Mouse (Mus musculus) MEL (cell line): ENCODE results near the gene Tcl1b1. TPM values are rescaled to one million over a fixed set of nuclear protein-coding genes. Genes with fewer than 3 reads are reported as not detected.

Source experiments
- DNase-seq: peaks from one replicate; pipeline ENCODE4 v3.0.0; 2011; ENCODE audit warnings: low read depth, low spot score
- H3K27ac ChIP-seq: 2 replicates; pipeline ENCODE4 v1.5.1; 2012; ENCODE audit warnings: low read depth, mild to moderate bottlenecking, control low read depth, low read length, moderate library complexity; ENCODE audit not compliant: control insufficient read depth
- H3K27me3 ChIP-seq, 2 experiments: fragments of 150-350 bp in 1 of 2; sonication (generic) in 1 of 2; 2 replicates each; pipeline ENCODE4 v1.6.1; 2012; ENCODE audit warnings: low read length in 2 of 2, mild to moderate bottlenecking in 2 of 2, improper control_type of control experiment in 1 of 2, moderate library complexity in 1 of 2; ENCODE audit not compliant: insufficient read depth in 2 of 2, control insufficient read depth in 1 of 2
- H3K36me3 ChIP-seq, 2 experiments: 2 replicates each; pipeline ENCODE4 v1.6.1; 2012 to 2014; ENCODE audit warnings: low read length in 2 of 2, improper control_type of control experiment in 1 of 2, inconsistent platforms in 1 of 2, mild to moderate bottlenecking in 1 of 2; ENCODE audit not compliant: insufficient read depth in 2 of 2, control insufficient read depth in 1 of 2
- H3K4me1 ChIP-seq, 2 experiments: fragments of 150-350 bp in 1 of 2; sonication (generic) in 1 of 2; 2 replicates each; pipeline ENCODE4 v1.6.1; 2012; ENCODE audit warnings: low read length in 2 of 2, improper control_type of control experiment in 1 of 2, mild to moderate bottlenecking in 1 of 2; ENCODE audit not compliant: insufficient read depth in 2 of 2, control insufficient read depth in 1 of 2
- H3K4me3 ChIP-seq, 2 experiments: fragments of 150-350 bp in 1 of 2; sonication (generic) in 1 of 2; 2 replicates each; pipeline ENCODE4 v1.5.1; 2012; ENCODE audit warnings: low read depth in 2 of 2, low read length in 2 of 2, mild to moderate bottlenecking in 2 of 2, moderate library complexity in 2 of 2, control low read depth in 1 of 2, improper control_type of control experiment in 1 of 2; ENCODE audit not compliant: control insufficient read depth in 1 of 2, insufficient read depth in 1 of 2
- H3K79me2 ChIP-seq: 2 replicates; pipeline ENCODE4 v1.6.1; 2012; ENCODE audit warnings: mild to moderate bottlenecking, low read length, moderate library complexity; ENCODE audit not compliant: control insufficient read depth, poor library complexity, insufficient read depth
- H3K9ac ChIP-seq: 2 replicates; pipeline ENCODE4 v1.6.1; 2012; ENCODE audit warnings: low read depth, mild to moderate bottlenecking, control low read depth, low read length, moderate library complexity; ENCODE audit not compliant: control insufficient read depth, poor library complexity, severe bottlenecking
- H3K9me3 ChIP-seq: fragments of 150-350 bp; sonication (generic); replicated peaks from 2 replicates; pipeline ENCODE4 v1.6.1; 2012; ENCODE audit warnings: mild to moderate bottlenecking, low read length, improper control_type of control experiment, moderate library complexity; ENCODE audit not compliant: insufficient read depth
- BHLHE40 ChIP-seq: IDR thresholded peaks from 2 replicates; pipeline ENCODE4 v1.6.1; 2012; ENCODE audit warnings: low read depth, mild to moderate bottlenecking, inconsistent platforms, low read length, improper control_type of control experiment, borderline replicate concordance
- CTCF ChIP-seq, 3 experiments: IDR thresholded peaks in 2 of 3; conservative IDR thresholded peaks in 1 of 3; 2 replicates each; pipeline ENCODE4 v1.5.1; 2011 to 2012; ENCODE audit warnings: low read length in 3 of 3, low read depth in 2 of 3, mild to moderate bottlenecking in 2 of 3, improper control_type of control experiment in 1 of 3, inconsistent platforms in 1 of 3, mixed read lengths in 1 of 3, moderate library complexity in 1 of 3; ENCODE audit not compliant: control insufficient read depth in 1 of 3, insufficient read depth in 1 of 3, poor library complexity in 1 of 3, severe bottlenecking in 1 of 3
- E2F4 ChIP-seq: IDR thresholded peaks from 2 replicates; pipeline ENCODE4 v1.6.1; 2011; ENCODE audit warnings: low read depth, low read length, improper control_type of control experiment, borderline replicate concordance
- ELF1 ChIP-seq: IDR thresholded peaks from 2 replicates; pipeline ENCODE4 v1.6.1; 2014; ENCODE audit warnings: low read depth, mild to moderate bottlenecking, inconsistent platforms, low read length, improper control_type of control experiment, moderate library complexity
- EP300 ChIP-seq, 2 experiments: IDR thresholded peaks; 2 replicates each; pipeline ENCODE4 v1.6.1; 2011; ENCODE audit warnings: improper control_type of control experiment in 2 of 2, low read length in 2 of 2, low read depth in 1 of 2, mild to moderate bottlenecking in 1 of 2
- GABPA ChIP-seq: IDR thresholded peaks from 2 replicates; pipeline ENCODE4 v1.6.1; 2012; ENCODE audit warnings: low read depth, mild to moderate bottlenecking, inconsistent platforms, low read length, improper control_type of control experiment, moderate library complexity
- GATA1 ChIP-seq: IDR thresholded peaks from 2 replicates; pipeline ENCODE4 v1.6.1; 2011; ENCODE audit warnings: low read depth, low read length, improper control_type of control experiment
- MAX ChIP-seq: IDR thresholded peaks from 2 replicates; pipeline ENCODE4 v1.6.1; 2011; ENCODE audit warnings: low read length, improper control_type of control experiment
- MAZ ChIP-seq: IDR thresholded peaks from 2 replicates; pipeline ENCODE4 v1.6.1; 2012; ENCODE audit warnings: low read depth, mild to moderate bottlenecking, inconsistent platforms, low read length, improper control_type of control experiment
- MEF2A ChIP-seq: IDR thresholded peaks from 2 replicates; pipeline ENCODE4 v1.6.1; 2014; ENCODE audit warnings: low read depth, mild to moderate bottlenecking, inconsistent platforms, low read length, improper control_type of control experiment; ENCODE audit not compliant: poor library complexity, insufficient replicate concordance, severe bottlenecking; ENCODE audit errors: extremely low read depth
- MYB ChIP-seq: IDR thresholded peaks from 2 replicates; pipeline ENCODE4 v1.6.1; 2011; ENCODE audit warnings: mild to moderate bottlenecking, low read depth, low read length, improper control_type of control experiment
- MYC ChIP-seq: IDR thresholded peaks from 2 replicates; pipeline ENCODE4 v1.6.1; 2011; ENCODE audit warnings: low read depth, mild to moderate bottlenecking, low read length, improper control_type of control experiment, moderate library complexity
- NELFE ChIP-seq: IDR thresholded peaks from 2 replicates; pipeline ENCODE4 v1.6.1; 2011; ENCODE audit warnings: low read depth, low read length, improper control_type of control experiment
- NRF1 ChIP-seq: IDR thresholded peaks from 2 replicates; pipeline ENCODE4 v1.6.1; 2014; ENCODE audit warnings: low read depth, mild to moderate bottlenecking, inconsistent platforms, low read length, improper control_type of control experiment, moderate library complexity; ENCODE audit not compliant: poor library complexity, insufficient read depth, severe bottlenecking
- POLR2A ChIP-seq, 2 experiments: IDR thresholded peaks; 2 replicates each; pipeline ENCODE4 v1.6.1; 2011 to 2012; ENCODE audit warnings: low read length in 2 of 2, mild to moderate bottlenecking in 2 of 2, control low read depth in 1 of 2, improper control_type of control experiment in 1 of 2, low read depth in 1 of 2, moderate library complexity in 1 of 2; ENCODE audit not compliant: control insufficient read depth in 1 of 2, insufficient read depth in 1 of 2, poor library complexity in 1 of 2
- RAD21 ChIP-seq: IDR thresholded peaks from 2 replicates; pipeline ENCODE4 v1.6.1; 2011; ENCODE audit warnings: mild to moderate bottlenecking, low read depth, low read length, improper control_type of control experiment
- RCOR1 ChIP-seq: IDR thresholded peaks from 2 replicates; pipeline ENCODE4 v1.6.1; 2012; ENCODE audit warnings: low read depth, mild to moderate bottlenecking, inconsistent platforms, low read length, improper control_type of control experiment
- SIN3A ChIP-seq: IDR thresholded peaks from 2 replicates; pipeline ENCODE4 v1.6.1; 2012; ENCODE audit warnings: low read length, improper control_type of control experiment, inconsistent platforms
- TAL1 ChIP-seq: IDR thresholded peaks from 2 replicates; pipeline ENCODE4 v1.6.1; 2012; ENCODE audit warnings: mild to moderate bottlenecking, inconsistent platforms, low read length, moderate library complexity, mixed read lengths
- TBP ChIP-seq: IDR thresholded peaks from 2 replicates; pipeline ENCODE4 v1.8.0; 2011; ENCODE audit warnings: low read depth, low read length, improper control_type of control experiment
- UBTF ChIP-seq: IDR thresholded peaks from 2 replicates; pipeline ENCODE4 v1.6.1; 2012; ENCODE audit warnings: low read depth, mild to moderate bottlenecking, inconsistent platforms, low read length, improper control_type of control experiment, moderate library complexity, borderline replicate concordance; ENCODE audit not compliant: insufficient read depth
- ZKSCAN1 ChIP-seq: IDR thresholded peaks from 2 replicates; pipeline ENCODE4 v1.6.1; 2012; ENCODE audit warnings: low read depth, mild to moderate bottlenecking, inconsistent platforms, low read length, improper control_type of control experiment, moderate library complexity
- ZNF384 ChIP-seq: IDR thresholded peaks from 2 replicates; pipeline ENCODE4 v1.6.1; 2012; ENCODE audit warnings: low read depth, mild to moderate bottlenecking, inconsistent platforms, low read length, improper control_type of control experiment
- polyA plus RNA-seq, 2 experiments: library from polyadenylated mRNA; stranded (reverse) in 1 of 2; unstranded in 1 of 2; fragments of >175 nt in 1 of 2; fragments of >200 nt in 1 of 2; gene quantifications; 2 replicates each; pipeline versions ENCODE4 v1.2.1 to v1.2.4; 2012; ENCODE audit warnings: low replicate concordance in 2 of 2, low read depth in 1 of 2; ENCODE audit not compliant: insufficient read length in 2 of 2, insufficient read depth in 1 of 2, missing spikeins in 1 of 2
- total RNA-seq: library from RNA; depleted of rRNA; stranded (reverse); fragments of 300-350 nt; gene quantifications from 2 replicates; pipeline ENCODE4 v1.2.3, GENCODE M21; 2012

Gene Tcl1b1
- total and polyA plus RNA-seq, 3 experiments = not detected

DNA sequence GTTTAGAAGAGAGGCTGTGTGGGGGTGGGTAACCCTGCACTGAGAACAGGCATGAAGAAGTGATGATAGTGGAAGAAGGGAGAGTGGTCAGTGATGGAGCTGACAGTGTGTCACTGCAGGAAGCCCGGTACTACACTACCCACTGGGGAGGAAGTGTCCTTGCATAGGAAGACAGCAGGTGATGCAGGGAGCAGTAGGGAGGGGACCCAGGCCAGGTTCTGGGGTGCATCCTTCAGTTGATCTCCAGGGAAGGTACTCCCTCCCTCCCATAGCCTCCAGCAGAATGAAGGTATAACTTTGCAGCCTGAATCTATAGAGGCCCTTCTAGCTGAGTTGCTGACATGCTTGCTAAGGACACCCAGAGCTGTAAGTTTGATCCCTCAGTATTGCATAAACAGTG is 47.6 kb downstream of the Tcl1b1 start (continued):
- TF ChIP-seq MEF2A = no peak
- no peak for TF ChIP-seq NELFE
- TF ChIP-seq MYC = no peak
- TF ChIP-seq POLR2A (IDR thresholded peaks at IDR 0.05; ENCODE audit: control insufficient read depth in 1 of 2, insufficient read depth in 1 of 2, low read depth in 1 of 2, low read length in 2 of 2, poor library complexity in 1 of 2) = no peak
- no peak for TF ChIP-seq CTCF (IDR thresholded peaks at IDR 0.05 in 2 of 3, conservative IDR thresholded peaks at IDR 0.05 in 1 of 3; ENCODE audit: control insufficient read depth in 1 of 3, insufficient read depth in 1 of 3, low read depth in 2 of 3, low read length in 3 of 3, poor library complexity in 1 of 3, severe bottlenecking in 1 of 3)
- no peak for TF ChIP-seq RAD21

DNA sequence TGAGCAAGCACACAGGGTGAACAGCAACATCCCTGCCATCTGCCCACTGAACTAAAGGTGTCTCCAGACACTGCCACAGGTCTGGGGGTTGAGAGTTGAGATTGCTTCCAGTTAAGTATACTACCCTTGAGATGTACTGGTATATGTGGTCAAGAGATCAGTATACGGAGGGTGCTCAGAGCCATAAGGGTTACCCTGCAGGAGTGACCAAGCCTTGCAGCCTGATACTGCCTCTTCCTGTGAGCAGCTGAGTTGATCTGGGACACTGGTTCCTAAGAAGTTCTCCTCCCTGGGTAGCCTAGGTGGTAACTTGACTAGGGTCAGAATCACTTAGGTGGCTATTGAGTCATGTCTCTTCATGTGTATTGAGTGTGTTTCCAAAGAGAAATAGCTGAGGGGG is 49.0 kb downstream of the Tcl1b1 start:
- no peak overlapping the region for H3K4me3 ChIP-seq
- H3K9ac ChIP-seq = no peak overlapping the region
- no peaks in the 10 kb centered on the region for H3K36me3 ChIP-seq
- no peaks in the 10 kb centered on the region for H3K4me1 ChIP-seq
- H3K79me2 ChIP-seq = no peaks in the 10 kb centered on the region
- H3K27ac ChIP-seq = no peak overlapping the region
- DNase-seq = no peak
- no peaks in the 10 kb centered on the region for H3K27me3 ChIP-seq
- H3K9me3 ChIP-seq = no peaks in the 10 kb centered on the region
- TF ChIP-seq UBTF (no peak), E2F4 (no peak), GABPA (no peak), MAX (no peak), ZNF384 (no peak), MYB (no peak), EP300 (IDR thresholded peaks at IDR 0.05; ENCODE audit: low read depth in 1 of 2, low read length in 2 of 2) (no peak), GATA1 (no peak), BHLHE40 (no peak), MYC (no peak), TAL1 (no peak), ELF1 (no peak), MAZ (no peak)

DNA sequence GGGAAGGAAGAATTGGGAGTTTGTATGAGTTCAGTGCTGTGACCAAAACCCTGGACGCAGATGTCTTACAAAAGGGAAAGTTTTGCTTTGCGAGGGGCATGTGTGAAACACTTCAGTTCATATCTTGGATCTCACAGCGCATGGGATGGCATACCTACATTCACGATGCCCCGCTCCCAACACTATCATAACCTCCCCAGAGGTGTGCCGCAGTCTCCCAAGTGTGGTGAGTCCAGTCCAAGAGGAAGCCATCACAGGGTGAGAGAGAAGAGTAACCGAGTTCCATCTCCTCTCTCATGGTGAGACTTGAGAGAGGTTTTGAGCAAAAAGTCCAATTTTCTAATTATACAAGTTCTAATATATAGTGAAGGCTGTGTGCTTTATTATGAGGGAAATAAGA is 49.7 kb downstream of the Tcl1b1 start:
- no peak for TF ChIP-seq TBP
- no peak for TF ChIP-seq NRF1
- TF ChIP-seq SIN3A = no peak
- no peak for TF ChIP-seq ZKSCAN1
- TF ChIP-seq MAX = no peak
- no peak for TF ChIP-seq POLR2A (IDR thresholded peaks at IDR 0.05; ENCODE audit: control insufficient read depth in 1 of 2, insufficient read depth in 1 of 2, low read depth in 1 of 2, low read length in 2 of 2, poor library complexity in 1 of 2)
- no peak for TF ChIP-seq RCOR1
- H3K27ac ChIP-seq = no peak overlapping the region
- no peaks in the 10 kb centered on the region for H3K36me3 ChIP-seq
- H3K4me1 ChIP-seq = no peaks in the 10 kb centered on the region
- H3K4me3 ChIP-seq = no peak overlapping the region
- no peaks in the 10 kb centered on the region for H3K27me3 ChIP-seq
- no peaks in the 10 kb centered on the region for H3K9me3 ChIP-seq
- DNase-seq = no peak
- H3K9ac ChIP-seq = no peak overlapping the region
- H3K79me2 ChIP-seq = no peaks in the 10 kb centered on the region
